Mouse (Mus musculus) ES-Bruce4 (cell line): ENCODE results near the gene Htra3.

Experiments
- CTCF ChIP-seq: IDR thresholded peaks from one replicate; pipeline ENCODE4 v1.8.1; 2011; ENCODE audit warnings: low read depth, low read length
- EP300 ChIP-seq: IDR thresholded peaks from 2 replicates; pipeline ENCODE4 v1.6.1; 2011; ENCODE audit warnings: low read depth, low read length; ENCODE audit not compliant: insufficient read depth
- POLR2A ChIP-seq: IDR thresholded peaks from one replicate; pipeline ENCODE4 v1.8.1; 2011; ENCODE audit warnings: low read length; ENCODE audit not compliant: insufficient read depth

DNA sequence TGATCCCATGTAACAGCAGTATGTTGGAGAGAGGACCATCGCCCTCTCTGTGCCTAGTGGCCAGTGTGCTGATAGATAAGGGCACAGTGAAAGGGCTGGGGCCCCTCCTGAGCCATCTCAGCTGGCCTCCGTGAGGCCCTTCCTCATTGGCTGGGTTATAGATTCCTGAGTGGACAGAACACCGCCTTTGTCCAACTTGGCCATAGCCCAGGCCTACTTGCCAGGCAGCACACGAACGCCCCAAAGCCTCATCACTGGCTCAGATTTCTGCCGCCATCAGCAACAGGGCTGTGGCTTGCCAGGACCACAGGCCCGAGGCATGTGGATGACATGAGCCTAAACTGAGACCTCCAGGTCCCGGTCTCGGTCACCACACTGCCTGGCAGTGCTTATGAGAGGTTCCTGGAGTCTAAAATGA, 8.1 kb downstream of the Htra3 start:
- no peak for TF ChIP-seq POLR2A
- TF ChIP-seq CTCF = no peak
- TF ChIP-seq EP300 = no peak
